Mouse (Mus musculus) mouse trophoblast stem cell (cell line): ENCODE measurements around the gene Cyp4f37.

Experiments used
- in situ Hi-C, 2 experiments: fragments of 300-500 bp; cut with MseI, MboI; formaldehyde crosslinking; loops; 2 replicates in 1 of 2; 3 replicates in 1 of 2; pipeline ENCODE4 v1.15.1; 2025

Gene Cyp4f37

GRCm38 (mm10) chr17:32685048-32685750 lies 64.1 kb downstream of the Cyp4f37 start, which contains the start of gene Cyp4f15:
Gene Cyp4f15, plus strand, starts transcription at chr17:32685627.
- in situ Hi-C loops = no loop called here
